Mouse (Mus musculus) layer of hippocampus, adult 2 months (tissue): ENCODE results near the gene Aph1b. TPM values are rescaled to one million over a fixed set of nuclear protein-coding genes. Genes with fewer than 3 reads are reported as not detected.
A peak's percentile ranks its signal among the peaks of the same experiment; 100 is the strongest.

Experiments used
- DNase-seq, 2 experiments: peaks; one replicate each; pipeline ENCODE4 v3.0.0; 2022; ENCODE audit warnings: low spot score in 2 of 2
- H3K27ac ChIP-seq: fragments of 200-600 bp; 2 replicates; pipeline ENCODE4 v1.8.1; 2022
- H3K4me3 ChIP-seq: fragments of 200-600 bp; 2 replicates; pipeline ENCODE4 v1.8.1; 2022; ENCODE audit warnings: mild to moderate bottlenecking
- CTCF ChIP-seq: fragments of 200-600 bp; conservative IDR thresholded peaks from 2 replicates; pipeline ENCODE4 v1.8.1; 2022; ENCODE audit warnings: antibody characterized with exemption, mild to moderate bottlenecking, moderate library complexity
- total RNA-seq, 2 experiments: library from RNA; stranded (reverse); gene quantifications; 2 replicates each; pipeline ENCODE4 v1.2.3; 2021

Gene Aph1b
- total RNA-seq, 2 experiments from 2014 or later: 32.3 to 37.1 TPM

DNA sequence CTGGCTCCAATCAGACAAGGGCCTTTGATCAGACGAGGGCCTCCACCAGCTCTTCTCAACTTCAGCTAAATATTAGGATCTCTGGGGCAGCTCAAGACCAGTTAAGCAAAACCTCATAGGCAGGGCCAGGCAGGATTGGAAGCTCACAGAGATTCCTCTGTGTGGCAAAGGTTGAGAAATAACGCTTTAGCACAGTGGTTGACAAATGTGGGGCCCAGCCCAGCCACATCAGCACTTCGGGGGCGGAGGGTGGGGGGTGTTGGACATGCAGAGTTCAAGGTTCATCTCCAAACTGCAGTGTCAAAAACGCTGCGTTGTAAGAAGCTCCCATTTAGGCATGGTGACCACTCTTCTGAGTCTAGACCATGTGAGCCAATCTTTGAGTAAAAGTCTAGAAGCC lies 60.7 kb downstream of the Aph1b start:
- DNase-seq: no peak
- TF ChIP-seq CTCF: no peak
- Histone ChIP-seq H3K4me3 (no peak overlapping the region), H3K27ac (peak overlapping the region; percentile 89)

DNA sequence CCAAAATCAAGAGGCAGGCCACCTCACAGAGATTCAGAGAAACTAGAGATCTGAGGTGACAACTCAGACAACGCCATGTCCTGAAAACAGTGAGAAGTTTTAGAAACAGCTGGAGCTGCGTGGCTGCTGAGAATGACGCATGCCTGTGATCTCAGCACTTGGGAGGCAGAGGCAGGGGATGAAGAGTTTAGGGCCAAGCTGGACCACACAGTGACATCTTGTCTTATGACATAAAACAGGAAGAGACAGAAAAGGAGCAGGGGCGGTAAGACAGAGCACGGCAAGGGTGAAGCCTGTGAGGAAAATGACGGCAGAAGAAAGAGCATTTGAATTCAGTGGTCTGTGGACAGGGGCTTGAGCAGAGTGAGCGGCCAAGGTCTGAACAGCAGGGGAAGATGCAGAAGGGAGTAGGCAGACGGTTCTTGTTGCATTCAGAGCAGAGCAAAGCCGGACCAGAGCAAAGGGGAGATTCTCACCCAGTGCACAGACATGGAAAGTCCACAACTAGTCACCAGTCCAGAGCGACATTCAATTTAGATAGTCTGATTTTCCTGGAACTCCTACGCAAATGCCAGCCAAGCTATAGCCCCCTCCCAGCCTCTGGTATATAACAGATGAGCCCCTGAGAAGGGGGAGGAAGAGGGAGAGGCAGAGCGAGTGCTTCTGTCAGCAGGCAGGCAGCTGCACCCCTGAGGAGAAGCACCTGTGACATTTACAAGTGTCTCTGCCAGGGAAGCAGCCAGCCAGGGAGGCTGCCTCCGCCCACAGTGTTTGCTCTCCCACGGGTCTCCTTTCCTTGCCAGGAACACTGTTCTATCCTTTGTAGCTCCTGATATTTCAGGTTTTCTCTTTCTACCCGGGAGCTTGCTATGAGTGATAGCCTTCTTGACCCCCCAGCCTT lies 62.2 kb downstream of the Aph1b start:
- TF ChIP-seq CTCF: no peak
- peak; percentile 59 to 78 for DNase-seq
- Histone ChIP-seq H3K27ac (peak overlapping the region; percentile 89), H3K4me3 (no peak overlapping the region)

GRCm38 (mm10) chr9:66731284-66731683 lies 64.0 kb downstream of the Aph1b start:
- no peak for TF ChIP-seq CTCF
- Histone ChIP-seq H3K4me3 (no peak overlapping the region), H3K27ac (peak overlapping the region; percentile 52)
- DNase-seq: no peak

GRCm38 (mm10) chr9:66730556-66730955 lies 64.7 kb downstream of the Aph1b start:
- no peak for DNase-seq
- no peak for TF ChIP-seq CTCF
- Histone ChIP-seq H3K27ac (peak overlapping the region; percentile 21; the same call in 1 of the 2 replicates), H3K4me3 (no peak overlapping the region)

DNA sequence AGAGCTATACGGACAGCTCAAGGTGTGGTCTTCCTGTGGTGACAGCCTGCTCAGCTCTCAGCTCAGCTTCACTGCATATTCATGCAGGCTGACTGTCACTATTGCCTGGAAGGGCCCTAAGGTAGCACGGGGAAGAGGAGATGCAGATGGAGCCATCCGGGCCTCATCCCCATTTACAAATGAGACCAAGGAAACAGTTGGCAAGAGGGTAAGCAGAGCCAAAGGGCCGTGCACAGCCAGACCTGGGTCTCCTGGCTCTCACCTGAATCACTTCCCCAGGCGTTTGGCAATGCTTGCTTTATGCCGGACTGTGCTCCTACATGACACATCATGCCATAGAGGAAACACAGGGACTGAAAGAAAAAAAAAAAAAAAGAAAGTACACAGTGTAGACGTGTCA lies 68.0 kb downstream of the Aph1b start:
- Histone ChIP-seq H3K4me3 (no peak overlapping the region), H3K27ac (peak overlapping the region; percentile 33; the same call in 1 of the 2 replicates)
- no peak for TF ChIP-seq CTCF
- no peak for DNase-seq

- no peak overlapping the region for H3K4me3 ChIP-seq
- no peak overlapping the region for H3K27ac ChIP-seq
- no peak for TF ChIP-seq CTCF
- no peak for DNase-seq
Measured at GRCm38 (mm10) chr9:66725591-66725990, 69.7 kb downstream of the Aph1b start.

Other genes starting within 250 kb of the Aph1b start
- gene Usp3, start 202.3 kb downstream of the Aph1b start, total RNA-seq: 10 to 100 TPM; 41.8 to 45.5 TPM
- gene Car12, start 81.8 kb downstream of the Aph1b start, total RNA-seq: 10 to 100 TPM; 48.6 to 52.5 TPM
- gene Gm10647, start 1.5 kb upstream of the Aph1b start, total RNA-seq: under 1 TPM; 0.56 to 0.82 TPM
- gene Aph1c, start 39.2 kb upstream of the Aph1b start, total RNA-seq: 1 to 10 TPM; 7.6 to 8.4 TPM
- 10 to 100 TPM; 46.1 to 47.1 TPM for gene Rab8b, start 124.2 kb upstream of the Aph1b start, total RNA-seq
- gene Rps27l, start 150.6 kb upstream of the Aph1b start, total RNA-seq: 10 to 100 TPM; 32.8 to 38.4 TPM
- 10 to 100 TPM; 13.0 to 14.7 TPM for gene Lactb, start 180.0 kb upstream of the Aph1b start, total RNA-seq